Mouse (Mus musculus) C2C12 (cell line): ENCODE results near the gene Gm20388. TPM values are rescaled to one million over a fixed set of nuclear protein-coding genes. Genes with fewer than 3 reads are reported as not detected.

Source experiments
- H3K27me3 ChIP-seq: one replicate; pipeline ENCODE4 v1.6.1; 2011; ENCODE audit not compliant: control insufficient read depth, insufficient read depth, insufficient read length
- H3K36me3 ChIP-seq: one replicate; pipeline ENCODE4 v1.6.1; 2011; ENCODE audit not compliant: control insufficient read depth, insufficient read depth
- H3K4me3 ChIP-seq: one replicate; pipeline ENCODE4 v1.5.1; 2011; ENCODE audit warnings: mild to moderate bottlenecking, control low read depth; ENCODE audit not compliant: poor library complexity, insufficient read depth, severe bottlenecking
- H3K79me2 ChIP-seq: one replicate; pipeline ENCODE4 v1.6.1; 2011; ENCODE audit not compliant: control insufficient read depth, insufficient read depth
- H3K79me3 ChIP-seq: one replicate; pipeline ENCODE4 v1.6.1; 2011; ENCODE audit warnings: low read depth, control low read depth
- H3ac ChIP-seq: one replicate; pipeline ENCODE3; 2011; ENCODE audit warnings: low read depth; ENCODE audit not compliant: control insufficient read depth, insufficient read length
- CEBPB ChIP-seq: IDR thresholded peaks from one replicate; pipeline ENCODE4 v1.6.1; 2011; ENCODE audit warnings: low read depth, mild to moderate bottlenecking, control low read depth, moderate library complexity
- CTCF ChIP-seq: IDR thresholded peaks from one replicate; pipeline ENCODE4 v1.5.1; 2011; ENCODE audit not compliant: control insufficient read depth, insufficient read depth, insufficient read length
- FOSL1 ChIP-seq: IDR thresholded peaks from one replicate; pipeline ENCODE4 v1.8.0; 2011; ENCODE audit warnings: mild to moderate bottlenecking, low read length; ENCODE audit not compliant: poor library complexity, insufficient read depth, severe bottlenecking
- MAX ChIP-seq: IDR thresholded peaks from one replicate; pipeline ENCODE4 v1.6.1; 2011; ENCODE audit warnings: mild to moderate bottlenecking, control low read depth
- MYOD1 ChIP-seq: IDR thresholded peaks from one replicate; pipeline ENCODE4 v1.6.1; 2011; ENCODE audit warnings: low read depth; ENCODE audit not compliant: control insufficient read depth, insufficient read length
- MYOG ChIP-seq: IDR thresholded peaks from one replicate; pipeline ENCODE4 v1.6.1; 2011; ENCODE audit not compliant: control insufficient read depth, insufficient read length; ENCODE audit errors: extremely low read depth
- USF1 ChIP-seq: IDR thresholded peaks from one replicate; pipeline ENCODE4 v1.6.1; 2011; ENCODE audit warnings: low read depth, mild to moderate bottlenecking, control low read depth, moderate library complexity
- polyA plus RNA-seq: library from polyadenylated mRNA; unstranded; fragments of >200 nt; fragmentation: generic; extraction: Trizol; gene quantifications from one replicate; pipeline ENCODE4 v1.2.1, GENCODE M21; 2012; ENCODE audit warnings: missing spikeins

Gm20388 gene
- polyA plus RNA-seq, 1 experiment, result 15.0 TPM

- no peak overlapping the region for H3K4me3 ChIP-seq
- H3K79me3 ChIP-seq, result no peaks in the 10 kb centered on the region
- no peaks in the 10 kb centered on the region for H3K36me3 ChIP-seq
- TF ChIP-seq CEBPB, result no peak
- peak; percentile 80 for TF ChIP-seq USF1
- peaks cover 87% of the 10 kb centered on the region for H3K27me3 ChIP-seq
- no peak overlapping the region for H3ac ChIP-seq
- no peaks in the 10 kb centered on the region for H3K79me2 ChIP-seq
Measured at GRCm38 (mm10) chr8:122642071-122642470, 2731.4 kb downstream of the Gm20388 start.

- no peak overlapping the region for H3ac ChIP-seq
- peaks cover 78% of the 10 kb centered on the region for H3K27me3 ChIP-seq
- TF ChIP-seq MYOG (no peak), MYOD1 (no peak), CEBPB (no peak), MAX (no peak)
- H3K4me3 ChIP-seq, result no peak overlapping the region
- H3K79me2 ChIP-seq, result no peaks in the 10 kb centered on the region
- H3K79me3 ChIP-seq, result no peaks in the 10 kb centered on the region
- H3K36me3 ChIP-seq, result no peaks in the 10 kb centered on the region
Measured at GRCm38 (mm10) chr8:122644175-122644954, 2733.7 kb downstream of the Gm20388 start.

- TF ChIP-seq MYOD1, result no peak
- TF ChIP-seq MYOG, result no peak
- no peak for TF ChIP-seq CEBPB
- no peak for TF ChIP-seq CTCF
- no peak for TF ChIP-seq MAX
- TF ChIP-seq USF1, result no peak
- no peak for TF ChIP-seq FOSL1
- Histone ChIP-seq H3K36me3 (no peaks in the 10 kb centered on the region), H3ac (no peak overlapping the region), H3K4me3 (no peak overlapping the region), H3K27me3 (peaks cover 69% of the 10 kb centered on the region), H3K79me3 (no peaks in the 10 kb centered on the region), H3K79me2 (no peaks in the 10 kb centered on the region)
Measured at GRCm38 (mm10) chr8:122646337-122646736, 2735.7 kb downstream of the Gm20388 start.

GRCm38 (mm10) chr8:122648192-122648970 is 2737.7 kb downstream of the Gm20388 start:
- no peak overlapping the region for H3ac ChIP-seq
- H3K79me2 ChIP-seq, result no peaks in the 10 kb centered on the region
- no peaks in the 10 kb centered on the region for H3K36me3 ChIP-seq
- no peak overlapping the region for H3K4me3 ChIP-seq
- no peaks in the 10 kb centered on the region for H3K79me3 ChIP-seq
- H3K27me3 ChIP-seq, result peaks cover 58% of the 10 kb centered on the region
- TF ChIP-seq CEBPB (no peak), FOSL1 (no peak), MAX (no peak), MYOD1 (no peak)

- Histone ChIP-seq H3K79me3 (no peaks in the 10 kb centered on the region), H3K27me3 (peaks cover 27% of the 10 kb centered on the region), H3K79me2 (no peaks in the 10 kb centered on the region), H3K4me3 (no peak overlapping the region), H3K36me3 (no peaks in the 10 kb centered on the region), H3ac (no peak overlapping the region)
- TF ChIP-seq MYOD1, result peak; percentile 99
- no peak for TF ChIP-seq USF1
Measured at GRCm38 (mm10) chr8:122651326-122651921, 2740.8 kb downstream of the Gm20388 start.

GRCm38 (mm10) chr8:122652643-122653042 is 2742.0 kb downstream of the Gm20388 start:
- H3K36me3 ChIP-seq, result no peaks in the 10 kb centered on the region
- H3K4me3 ChIP-seq, result no peak overlapping the region
- H3K79me3 ChIP-seq, result no peaks in the 10 kb centered on the region
- no peak for TF ChIP-seq FOSL1
- no peak for TF ChIP-seq MYOD1
- TF ChIP-seq MYOG, result no peak
- no peak for TF ChIP-seq USF1
- TF ChIP-seq MAX, result no peak
- TF ChIP-seq CEBPB, result no peak
- TF ChIP-seq CTCF, result no peak
- peaks cover 18% of the 10 kb centered on the region for H3K27me3 ChIP-seq
- no peaks in the 10 kb centered on the region for H3K79me2 ChIP-seq
- no peak overlapping the region for H3ac ChIP-seq
